Mouse (Mus musculus) layer of hippocampus, postnatal 10 days (tissue): Measurements from ENCODE around the gene Tmed8. TPM values are rescaled to one million over a fixed set of nuclear protein-coding genes. Genes with fewer than 3 reads are reported as not detected.
"Not testable (repeated sequence)": the region's sequence is repeated elsewhere in the genome, so short reads cannot be mapped to it uniquely, and the experiment has no call there.

Experiments used
- DNase-seq, 2 experiments: peaks; one replicate each; pipeline ENCODE4 v3.0.0; 2021; ENCODE audit warnings: low spot score in 2 of 2
- long read RNA-seq: library from polyadenylated mRNA; stranded (forward); transcript quantifications from one replicate; pipeline ENCODE4 v2.0.0, GENCODE M21; 2023
- total RNA-seq, 2 experiments: library from RNA; stranded (reverse); gene quantifications; 2 replicates each; pipeline ENCODE4 v1.2.3; 2021

Tmed8 gene
- total RNA-seq = 10 to 100 TPM; 26.8 to 27.5 TPM
- long read RNA-seq, full-length matches to known transcripts = 1 of 3 reads
- long read RNA-seq, partial matches to known transcripts = 0 of 3 reads
- long read RNA-seq, other reads (novel, unspliced or antisense) = 2 of 3 reads

DNA sequence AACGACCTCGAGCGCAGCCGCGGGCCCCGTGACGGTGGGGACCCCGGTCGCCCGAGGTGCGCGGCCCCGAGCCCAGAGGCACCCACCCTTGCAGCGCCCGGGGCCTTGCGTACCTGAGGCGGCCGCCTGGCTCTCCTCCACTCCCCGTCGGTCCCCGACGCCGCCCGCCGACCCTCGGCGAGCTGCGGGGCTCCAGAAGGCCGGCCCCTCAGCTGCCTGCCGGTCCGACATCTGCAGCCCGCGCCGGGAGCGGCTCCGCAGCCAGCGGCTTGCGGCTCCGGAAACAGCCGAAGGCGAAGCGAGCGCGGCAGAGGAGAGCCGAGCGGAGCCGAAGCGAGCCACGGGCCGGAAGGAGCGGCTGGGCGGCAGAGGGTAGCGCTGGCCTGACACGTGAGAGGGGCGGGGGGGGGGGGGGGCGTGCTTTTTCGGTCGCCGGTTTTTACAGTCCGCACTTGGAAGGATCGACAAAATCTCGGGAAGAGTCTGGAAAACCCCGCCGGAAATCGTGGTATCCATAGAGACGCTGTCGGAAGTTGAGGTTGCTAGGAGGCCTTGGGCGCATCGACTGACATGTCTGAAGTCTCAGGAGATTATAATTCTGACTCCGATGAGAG, at the start of gene Tmed8:
Gene Tmed8, minus strand, starts transcription at position 482 of the 614 bp plus-strand sequence.
- peak; percentile 75 to 85 for DNase-seq

DNA sequence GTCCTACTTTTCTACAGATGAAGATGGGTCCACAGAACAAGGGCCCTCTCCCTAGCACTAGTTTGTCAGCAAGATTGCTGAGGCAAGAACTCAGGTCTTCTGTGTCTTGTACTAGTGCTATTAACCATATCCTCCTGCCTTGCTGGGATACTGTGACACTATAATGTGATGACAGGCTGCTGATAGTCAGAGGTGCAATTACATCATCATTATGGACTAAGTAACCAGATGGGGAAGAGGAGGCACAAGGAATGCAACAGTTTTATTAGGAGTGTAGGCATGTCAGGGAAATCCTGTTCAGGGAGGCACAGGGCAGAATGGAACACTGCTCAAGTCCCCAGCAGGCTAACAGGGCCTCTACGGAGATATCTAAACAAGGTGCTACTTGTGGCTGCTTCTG, 38.4 kb upstream of the Tmed8 start, which contains the start of gene Noxred1:
Gene Noxred1, minus strand, starts transcription at position 101 of the 400 bp plus-strand sequence.
- no peak for DNase-seq

GRCm38 (mm10) chr12:87236882-87237483, 36.7 kb upstream of the Tmed8 start:
- DNase-seq = no peak

DNA sequence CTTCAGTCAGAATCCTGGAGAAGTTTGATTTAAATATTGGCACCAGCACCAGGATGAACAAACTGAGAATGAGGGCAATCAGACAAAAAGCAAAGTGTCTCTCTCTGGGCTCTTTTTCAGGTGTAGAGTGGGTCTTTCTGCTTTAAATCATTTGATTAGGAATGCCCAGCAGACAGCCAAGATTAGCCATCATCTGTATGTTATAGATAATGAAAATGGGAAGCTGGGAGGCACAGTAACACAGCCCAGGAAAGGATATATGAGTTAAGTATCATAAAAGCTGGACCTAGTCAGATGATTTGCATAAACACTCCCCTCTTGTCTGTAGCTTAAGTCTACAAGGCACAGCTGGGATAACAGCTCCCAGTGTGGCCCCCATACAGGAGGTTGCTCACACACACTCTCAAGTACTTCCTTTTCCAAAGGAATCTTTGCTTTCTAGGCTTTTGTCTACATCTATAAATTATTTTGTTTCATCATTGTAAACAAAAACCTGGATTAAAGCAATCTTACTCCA, 30.2 kb upstream of the Tmed8 start:
- no peak for DNase-seq

- DNase-seq = no peak
These were observed 29.4 kb upstream of the Tmed8 start for GRCm38 (mm10) chr12:87229633-87230032.

- DNase-seq = no peak
These were observed 26.5 kb upstream of the Tmed8 start for GRCm38 (mm10) chr12:87226801-87227200.

DNA sequence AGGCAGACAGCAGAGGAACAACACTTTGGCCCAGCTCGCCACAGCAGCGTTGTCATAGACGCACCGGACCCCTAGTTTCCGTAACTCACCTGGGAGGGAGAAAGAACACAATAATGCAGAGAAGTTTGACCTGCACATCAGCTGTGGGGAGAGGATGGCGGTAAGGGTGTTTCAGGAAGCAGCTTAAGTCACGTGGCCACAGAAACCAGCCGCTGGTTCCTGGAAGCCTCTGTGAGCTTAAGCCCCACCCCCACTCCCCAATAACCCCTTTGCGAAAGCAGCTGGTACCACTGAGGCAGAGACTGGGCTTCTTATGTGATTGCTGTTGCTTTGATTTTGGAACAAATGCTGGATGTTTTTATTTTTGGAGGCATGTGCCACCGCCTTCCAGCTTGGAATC, 24.7 kb upstream of the Tmed8 start:
- DNase-seq = no peak

DNA sequence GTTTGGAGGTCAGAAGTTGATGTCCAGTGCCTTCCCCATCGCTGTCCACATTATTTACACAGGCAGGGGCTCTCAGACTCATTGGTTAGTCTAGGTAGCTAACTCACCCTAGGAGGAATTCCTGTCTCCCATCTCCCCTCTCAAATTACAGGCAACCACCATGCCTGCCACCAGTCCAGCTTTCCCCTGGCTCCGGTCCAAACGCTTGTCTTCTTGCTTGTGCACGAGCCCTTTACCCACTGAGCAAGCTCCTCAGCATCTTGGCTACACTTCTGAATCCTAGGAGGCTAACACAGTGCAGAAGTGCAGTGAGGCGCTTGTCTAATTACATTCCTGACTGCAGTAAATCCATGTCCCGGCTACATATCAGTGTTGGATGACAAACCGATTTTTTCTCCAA, 19.1 kb upstream of the Tmed8 start:
- no peak for DNase-seq

- DNase-seq = no peak
These were observed 17.3 kb upstream of the Tmed8 start for GRCm38 (mm10) chr12:87217596-87217995.

- DNase-seq = no peak
These were observed 15.8 kb upstream of the Tmed8 start for GRCm38 (mm10) chr12:87216053-87216452.

GRCm38 (mm10) chr12:87212844-87213606, 12.8 kb upstream of the Tmed8 start:
- no peak for DNase-seq

DNA sequence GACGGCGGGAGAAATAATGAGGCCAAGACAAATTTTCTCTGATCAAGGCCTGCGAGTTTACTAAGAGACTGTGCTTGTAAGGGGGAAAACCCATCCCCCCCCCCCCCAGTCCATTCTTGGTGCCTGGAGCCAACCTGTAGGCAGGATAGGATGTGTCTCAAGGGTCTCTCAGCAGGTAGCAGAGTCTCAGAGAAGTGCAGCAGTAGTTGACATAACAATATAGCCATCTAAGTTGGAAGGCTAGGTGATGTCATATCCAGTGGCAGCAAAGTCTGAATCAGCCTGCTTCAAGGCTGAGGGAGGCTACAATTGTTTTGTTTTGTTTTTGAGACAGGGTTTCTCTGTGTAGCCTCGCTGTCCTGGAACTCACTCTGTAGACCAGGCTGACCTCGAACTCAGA, 5.5 kb upstream of the Tmed8 start:
- not testable (repeated sequence) for DNase-seq

DNA sequence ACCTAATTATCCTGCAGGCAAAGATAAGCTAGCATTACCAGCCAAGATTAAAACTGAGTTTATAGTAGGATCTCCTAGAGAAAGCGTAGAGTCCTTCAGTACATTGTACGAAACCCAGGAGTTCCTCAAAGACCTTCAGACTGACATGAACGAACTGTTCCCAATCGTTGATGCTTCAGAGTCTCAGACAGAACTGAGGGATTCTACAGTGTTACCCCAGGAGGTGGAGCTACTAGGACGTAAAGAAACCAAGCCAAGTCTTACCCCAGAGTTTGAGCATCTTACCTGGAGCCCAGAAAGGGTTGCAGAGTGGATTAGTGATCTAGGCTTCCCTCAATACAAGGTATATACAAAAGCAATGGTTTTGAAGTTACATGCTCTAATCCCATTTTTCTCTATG, 1.4 kb upstream of the Tmed8 start:
- no peak for DNase-seq

GRCm38 (mm10) chr12:87199206-87199972, 865 bp downstream of the Tmed8 start, which contains the start of gene Samd15:
Samd15 (plus strand) TSS chr12:87199723.
- DNase-seq = peak in 1 of 2 experiments; percentile 40

DNA sequence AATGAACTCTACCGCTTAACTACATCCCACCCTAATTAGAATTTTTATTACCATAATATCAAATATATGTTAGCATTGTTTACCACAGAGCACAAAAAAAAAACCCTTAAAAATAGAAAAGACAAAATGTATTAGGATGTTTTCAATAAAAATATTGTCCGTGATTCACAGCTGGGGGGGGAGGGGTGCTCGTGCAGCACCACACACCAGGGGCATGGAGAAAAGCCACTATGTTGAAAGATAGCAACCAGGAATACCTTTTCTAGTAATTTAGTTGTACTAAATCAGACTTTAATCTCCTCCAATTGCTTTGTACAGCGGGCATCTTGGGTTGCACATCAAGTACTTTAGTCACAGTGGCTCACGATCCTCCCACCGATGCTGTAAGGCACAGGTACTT, 1.5 kb downstream of the Tmed8 start:
- no peak for DNase-seq

DNA sequence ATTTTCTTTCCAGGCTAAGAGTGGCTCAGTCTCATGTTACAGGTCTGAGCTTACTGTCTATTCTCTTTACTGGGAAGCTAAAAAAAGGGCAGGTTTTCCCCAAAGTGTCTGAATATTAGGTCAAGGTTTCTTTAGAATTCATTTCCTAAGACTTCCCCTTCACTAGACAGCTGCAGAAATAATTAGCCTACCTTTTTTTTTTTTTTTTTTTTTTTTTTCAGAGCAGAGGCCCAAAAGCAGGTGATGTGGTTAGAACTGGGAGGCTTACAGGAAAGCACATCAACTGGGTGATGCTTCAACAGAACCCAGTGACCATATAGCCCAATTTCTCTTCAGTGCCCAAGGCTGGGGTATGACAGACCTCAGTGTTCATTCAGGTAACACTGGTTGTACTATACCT, 3.9 kb downstream of the Tmed8 start:
- no peak for DNase-seq

- no peak for DNase-seq
These were observed 5.2 kb downstream of the Tmed8 start for GRCm38 (mm10) chr12:87195069-87195468.

- no peak for DNase-seq
These were observed 7.2 kb downstream of the Tmed8 start for GRCm38 (mm10) chr12:87193008-87193407.

- no peak for DNase-seq
These were observed 22.6 kb downstream of the Tmed8 start for GRCm38 (mm10) chr12:87177631-87178030.

GRCm38 (mm10) chr12:87175194-87175946, 24.9 kb downstream of the Tmed8 start:
- no peak for DNase-seq
